Mouse (Mus musculus): ENCODE measurements around the gene Strc. TPM values are rescaled to one million over a fixed set of nuclear protein-coding genes. Genes with fewer than 3 reads are reported as not detected.

The Strc gene
- total RNA-seq, 2 experiments from 2014 or later, result not detected

- intact Hi-C loops (cut with DNase I), result no loop called here
- DNase-seq, result no peak
Observed at GRCm38 (mm10) chr2:121357494-121357893, 29.5 kb downstream of the Strc start, which contains the start of gene Ckmt1. Ckmt1 (plus strand) TSS chr2:121357714.

GRCm38 (mm10) chr2:121354820-121355592 is 32.0 kb downstream of the Strc start, which contains the start of gene Ppip5k1:
Ppip5k1 (minus strand) TSS chr2:121355396.
- DNase-seq, result peak; percentile 99
- intact Hi-C loops (cut with DNase I), result no loop called here

- no peak for DNase-seq
Observed at GRCm38 (mm10) chr2:121354378-121354777, 32.6 kb downstream of the Strc start.

GRCm38 (mm10) chr2:121353156-121353555 is 33.8 kb downstream of the Strc start:
- no peak for DNase-seq
- intact Hi-C loops (cut with DNase I), result no loop called here

More at GRCm38 (mm10) chr2:121354378-121354777, 32.6 kb downstream of the Strc start:
- intact Hi-C loops (cut with DNase I), result no loop called here

- intact Hi-C loops (cut with DNase I), result no loop called here
- no peak for DNase-seq
Observed at GRCm38 (mm10) chr2:121339057-121339456, 47.9 kb downstream of the Strc start.

- intact Hi-C loops (cut with DNase I), result no loop called here
- no peak for DNase-seq
Observed at GRCm38 (mm10) chr2:121329492-121329891, 57.5 kb downstream of the Strc start.

- no peak for DNase-seq
- intact Hi-C loops (cut with DNase I), result no loop called here
Observed at GRCm38 (mm10) chr2:121323693-121324470, 63.1 kb downstream of the Strc start.

- intact Hi-C loops (cut with DNase I), result no loop called here
- no peak for DNase-seq
Observed at GRCm38 (mm10) chr2:121323041-121323440, 63.9 kb downstream of the Strc start.

- intact Hi-C loops (cut with DNase I), result no loop called here
- DNase-seq, result no peak
Observed at GRCm38 (mm10) chr2:121316278-121316677, 70.7 kb downstream of the Strc start.

Other genes with a start within 250 kb of the Strc start
- 10 to 100 TPM; 16.1 to 16.8 TPM for gene Adal, start 246.7 kb downstream of the Strc start, total RNA-seq (2021)
- gene Lcmt2, start 246.5 kb downstream of the Strc start, total RNA-seq (2021), result 1 to 10 TPM; 9.2 to 9.4 TPM
- 10 to 100 TPM; 32.3 to 34.5 TPM for gene Tubgcp4, start 216.5 kb downstream of the Strc start, total RNA-seq (2021)
- 1 to 10 TPM; 7.3 to 7.9 TPM for gene Zscan29, start 216.0 kb downstream of the Strc start, total RNA-seq (2021)
- gene Trp53bp1, start 115.8 kb downstream of the Strc start, total RNA-seq (2021), result 100 to 1,000 TPM; 238 to 265 TPM
- gene Map1a, start 97.6 kb downstream of the Strc start, total RNA-seq (2021), result 100 to 1,000 TPM; 161 to 189 TPM
- 10 to 100 TPM; 24.7 to 30.8 TPM for gene Ppip5k1, start 31.8 kb downstream of the Strc start, total RNA-seq (2021)
- gene Ckmt1, start 29.5 kb downstream of the Strc start, total RNA-seq (2021), result 100 to 1,000 TPM; 119 to 134 TPM
- 100 to 1,000 TPM; 214 to 225 TPM for gene Pdia3, start 26.6 kb upstream of the Strc start, total RNA-seq (2021)
- 1 to 10 TPM; 6.1 to 8.3 TPM for gene Catsper2, start 26.6 kb upstream of the Strc start, total RNA-seq (2021)
- gene Ell3, start 57.1 kb upstream of the Strc start, total RNA-seq (2021), result not detected
- 100 to 1,000 TPM; 133 to 149 TPM for gene Serf2, start 62.0 kb upstream of the Strc start, total RNA-seq (2021)
- 10 to 100 TPM; 28.1 to 28.9 TPM for gene Hypk, start 66.1 kb upstream of the Strc start, total RNA-seq (2021)
- gene Serinc4, start 69.6 kb upstream of the Strc start, total RNA-seq (2021), result 1 to 10 TPM; 2.7 to 3.0 TPM
- gene Mfap1b, start 86.9 kb upstream of the Strc start, total RNA-seq (2021), result 10 to 100 TPM; 33.9 to 37.8 TPM
- gene Mfap1a, start 119.5 kb upstream of the Strc start, total RNA-seq (2021), result 10 to 100 TPM; 30.5 to 32.4 TPM
- 1 to 10 TPM; 4.5 to 5.8 TPM for gene Wdr76, start 119.6 kb upstream of the Strc start, total RNA-seq (2021)